8 mouse cellular contexts compared by ENCODE assay signal in the genomic region with DNA sequence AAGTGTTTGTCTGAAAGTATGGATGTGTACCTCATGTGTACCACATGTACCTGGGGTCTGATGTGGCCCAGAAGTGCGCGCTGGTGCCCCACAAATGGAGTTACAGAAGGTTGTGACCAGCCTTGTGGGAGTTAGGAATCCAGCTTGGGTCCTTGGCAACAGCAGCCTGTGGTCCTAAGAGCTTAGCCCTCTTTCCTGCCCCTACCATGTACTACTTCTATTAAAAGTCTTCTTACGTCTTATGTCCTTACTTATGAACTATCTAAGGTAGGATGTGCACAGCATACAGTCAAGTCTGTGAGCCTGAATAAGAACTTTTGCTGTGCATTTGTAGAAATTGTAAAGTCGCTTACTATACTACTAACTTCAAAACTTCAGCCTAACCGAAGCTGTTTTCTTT. TPM values are rescaled to one million over a fixed set of nuclear protein-coding genes. Genes with fewer than 3 reads are reported as not detected.
A peak's percentile ranks its signal among the peaks of the same experiment; 100 is the strongest.
DNase-seq lines count a peak whose midpoint lies in the region; ATAC-seq lines count a peak whose summit lies in the region.

No protein-coding gene starts in this region.

- no peak for DNase-seq in kidney, postnatal 10 days
- peak; percentile 31 for DNase-seq in adipocyte (ENCODE audit: low spot score)
- DNase-seq in right cerebral cortex, postnatal 25 days: no peak
- no peak for DNase-seq in adrenal gland, postnatal 14 days
- no peak for DNase-seq in right cerebral cortex, adult 18-20 months

- no peak overlapping the region for H3K27ac ChIP-seq in kidney, embryonic 15.5 days
- no peak overlapping the region for H3K27ac ChIP-seq in hindbrain, embryonic 13.5 days
- no peak overlapping the region for H3K27ac ChIP-seq in midbrain, embryonic 15.5 days

- H3K36me3 ChIP-seq in kidney, embryonic 15.5 days: peaks cover 12% of the 10 kb centered on the region
- H3K36me3 ChIP-seq in hindbrain, embryonic 13.5 days: peaks cover 9% of the 10 kb centered on the region
- H3K36me3 ChIP-seq in midbrain, embryonic 15.5 days (replicated peaks): peaks cover 6% of the 10 kb centered on the region

- H3K27me3 ChIP-seq in kidney, embryonic 15.5 days: no peaks in the 10 kb centered on the region
- no peaks in the 10 kb centered on the region for H3K27me3 ChIP-seq in hindbrain, embryonic 13.5 days
- H3K27me3 ChIP-seq in midbrain, embryonic 15.5 days (replicated peaks): no peaks in the 10 kb centered on the region

- H3K4me2 ChIP-seq in kidney, embryonic 15.5 days: peak overlapping the region; percentile 75
- peak overlapping the region; percentile 63 for H3K4me2 ChIP-seq in hindbrain, embryonic 13.5 days
- H3K4me2 ChIP-seq in midbrain, embryonic 15.5 days: peak overlapping the region; percentile 64

- peak overlapping the region; percentile 67 for H3K4me3 ChIP-seq in kidney, embryonic 15.5 days (replicated peaks)
- H3K4me3 ChIP-seq in hindbrain, embryonic 13.5 days: peak overlapping the region; percentile 84
- peak overlapping the region; percentile 71 for H3K4me3 ChIP-seq in midbrain, embryonic 15.5 days

- no peak for ATAC-seq in kidney, embryonic 15.5 days (replicated peaks; ENCODE audit: low FRiP score)
- ATAC-seq in hindbrain, embryonic 13.5 days (ENCODE audit: low FRiP score): no peak
- no peak for ATAC-seq in midbrain, embryonic 15.5 days (replicated peaks)

- peak overlapping the region; percentile 83 for H3K9ac ChIP-seq in kidney, embryonic 15.5 days
- H3K9ac ChIP-seq in hindbrain, embryonic 13.5 days: peak overlapping the region; percentile 93; the same call in 1 of the 2 replicates
- peak overlapping the region; percentile 40 for H3K9ac ChIP-seq in midbrain, embryonic 15.5 days

- H3K9me3 ChIP-seq in kidney, embryonic 15.5 days (replicated peaks): no peaks in the 10 kb centered on the region
- H3K9me3 ChIP-seq in hindbrain, embryonic 13.5 days: no peaks in the 10 kb centered on the region
- H3K9me3 ChIP-seq in midbrain, embryonic 15.5 days: no peaks in the 10 kb centered on the region

- WGBS in kidney, embryonic 15.5 days: 33% methylated on average over 5 of the region's 5 CpGs
- WGBS in hindbrain, embryonic 13.5 days: 38% methylated on average over 5 of the region's 5 CpGs
- 44% methylated on average over 5 of the region's 5 CpGs for WGBS in midbrain, embryonic 15.5 days

- H3K4me1 ChIP-seq in kidney, embryonic 15.5 days: peaks cover 18% of the 10 kb centered on the region
- peaks cover 29% of the 10 kb centered on the region for H3K4me1 ChIP-seq in hindbrain, embryonic 13.5 days (replicated peaks)
- peaks cover 27% of the 10 kb centered on the region for H3K4me1 ChIP-seq in midbrain, embryonic 15.5 days

RNA-seq across cellular contexts. Expression of a gene that starts 1.0 kb away (rescaled TPM):
- 154 and 159 TPM in 2 replicates for polyA plus RNA-seq in kidney, embryonic 15.5 days (2015; fragmentation: Nextera tagmentation; extraction: Ambion mirVana)
- 143 and 146 TPM in 2 replicates for polyA plus RNA-seq in hindbrain, embryonic 13.5 days (2015; fragmentation: Nextera tagmentation; extraction: Ambion mirVana)
- polyA plus RNA-seq in midbrain, embryonic 15.5 days (2015; fragmentation: Nextera tagmentation; extraction: Ambion mirVana): 129 and 135 TPM in 2 replicates
- 110 and 114 TPM in 2 replicates for total RNA-seq in adrenal gland, postnatal 14 days (2021)

Comparison
In these comparisons a context has a peak if more than half of its experiments do, and no peak if none do; other contexts are left out.
1. H3K9ac ChIP-seq: peak in every context shown above with its lines; median percentile 93 in hindbrain, embryonic 13.5 days; 83 in kidney, embryonic 15.5 days; 40 in midbrain, embryonic 15.5 days.